Mouse (Mus musculus): ENCODE measurements at regions not wholly inside any gene's neighbourhood (a gene's known extent, or its start where the extent isn't known, plus 50 kb on each side); places are given as distances from the start of the nearest gene placed in this dataset.

- no peak for DNase-seq (ENCODE audit: low spot score in 2 of 2)
These were observed 51.9 kb upstream of the Haao start for GRCm38 (mm10) chr17:83899588-83900152.

- DNase-seq (ENCODE audit: low spot score in 2 of 2) = no peak
These were observed 50.8 kb upstream of the Haao start for GRCm38 (mm10) chr17:83898531-83898930.
